Mouse (Mus musculus) gastrocnemius, postnatal 10 days (tissue): Measurements from ENCODE around the gene St13. TPM values are rescaled to one million over a fixed set of nuclear protein-coding genes. Genes with fewer than 3 reads are reported as not detected.
A peak's percentile ranks its signal among the peaks of the same experiment; 100 is the strongest.

Experiments
- DNase-seq: peaks from one replicate; pipeline ENCODE4 v3.0.0; 2021; ENCODE audit warnings: mixed read lengths
- long read RNA-seq, 2 experiments: library from polyadenylated mRNA; stranded (forward); transcript quantifications; one replicate each; pipeline ENCODE4 v2.0.0; 2021
- total RNA-seq, 2 experiments: library from RNA; stranded (reverse); gene quantifications; 2 replicates each; pipeline ENCODE4 v1.2.3; 2021

The St13 gene
- 100 to 1,000 TPM; 102 to 126 TPM for total RNA-seq
- long read RNA-seq, experiment 1, transcript St13-205 (12 exons, 3,346 nt) = major isoform, 94 of 104 reads
- long read RNA-seq, experiment 1, partial matches to known transcripts = 3 of 104 reads
- long read RNA-seq, experiment 1, other reads (novel, unspliced or antisense) = 7 of 104 reads
- long read RNA-seq, experiment 2, transcript St13-205 (12 exons, 3,346 nt) = major isoform, 88 of 103 reads
- long read RNA-seq, experiment 2, partial matches to known transcripts = 8 of 103 reads
- long read RNA-seq, experiment 2, other reads (novel, unspliced or antisense) = 7 of 103 reads

DNA sequence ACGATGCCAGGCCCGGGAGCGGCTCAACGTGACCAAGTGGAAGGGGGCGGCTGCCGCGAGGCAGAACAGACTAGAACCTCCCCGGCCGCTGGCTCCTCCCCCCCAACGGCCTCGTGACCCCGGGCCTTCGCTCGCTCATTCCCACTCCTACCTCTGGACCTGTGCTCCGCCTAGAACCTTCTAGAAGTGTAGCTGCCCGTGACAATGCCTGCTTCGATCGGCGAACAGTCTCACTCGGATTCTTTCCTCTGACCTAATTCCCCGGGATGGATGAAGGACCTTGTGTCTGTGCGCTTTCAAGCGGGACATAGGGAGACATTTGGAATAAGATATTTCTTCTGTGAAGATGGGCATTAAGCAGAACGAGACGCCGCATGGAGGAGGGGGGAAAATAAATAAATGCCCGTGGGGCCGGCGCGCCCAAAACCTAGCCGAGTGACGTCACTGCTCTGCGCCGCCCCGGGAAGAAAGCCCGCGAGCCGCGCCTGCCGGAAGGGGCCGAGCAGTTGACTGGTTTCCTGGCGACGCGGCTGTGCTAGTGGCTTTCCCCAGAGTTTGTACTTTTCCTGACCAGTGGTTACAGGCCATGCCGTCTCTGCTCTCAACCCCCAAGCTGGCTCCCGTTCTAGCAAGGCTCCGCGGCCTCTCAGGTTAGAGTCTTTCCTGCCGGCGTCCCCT lies at the start of gene St13, which contains the start of gene Xpnpep3:
TSS of gene St13 (minus strand) at position 440 of the 678 bp plus-strand sequence.
TSS of gene Xpnpep3 (plus strand) at position 501 of the 678 bp plus-strand sequence.
- DNase-seq = peak; percentile 99

DNA sequence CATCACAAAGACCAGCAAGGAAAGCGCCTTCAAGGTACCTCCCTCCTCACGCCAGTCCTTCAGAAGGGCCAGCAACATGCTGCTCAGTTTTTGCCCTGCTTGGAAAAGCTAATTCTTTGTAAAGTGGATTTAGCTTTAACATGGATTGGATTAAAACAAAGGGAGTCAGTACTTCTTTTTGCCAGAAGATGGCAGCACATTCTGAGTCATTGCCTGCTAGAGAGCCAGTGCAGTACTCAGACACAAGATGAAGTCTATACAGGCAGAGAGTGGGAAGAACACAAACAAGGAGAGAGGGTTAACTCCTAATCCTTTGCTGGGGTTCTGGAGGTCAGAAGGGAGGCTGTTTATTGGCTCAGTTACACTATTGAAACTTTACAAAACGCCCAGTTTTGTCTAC lies 48.6 kb upstream of the St13 start:
- peak; percentile 40 for DNase-seq

DNA sequence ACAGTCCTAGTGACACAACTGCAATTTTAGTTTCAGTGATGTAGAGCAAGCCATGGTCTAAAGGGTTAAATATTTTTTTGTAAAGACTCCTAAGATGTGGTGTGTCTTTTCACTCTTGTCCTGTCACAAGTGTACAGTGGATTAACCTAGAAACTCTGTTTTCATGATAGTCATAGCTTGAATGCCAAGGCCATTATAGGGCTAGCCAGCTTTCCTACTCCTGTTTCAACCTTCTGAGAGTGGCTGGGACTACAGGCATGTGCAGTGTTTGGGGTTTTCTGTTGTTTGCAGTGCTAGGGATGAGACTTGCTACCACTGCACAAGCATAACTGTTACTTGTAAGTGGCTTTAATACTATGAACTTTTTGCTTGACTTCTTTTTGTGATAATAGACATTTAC lies 39.4 kb upstream of the St13 start:
- no peak for DNase-seq

DNA sequence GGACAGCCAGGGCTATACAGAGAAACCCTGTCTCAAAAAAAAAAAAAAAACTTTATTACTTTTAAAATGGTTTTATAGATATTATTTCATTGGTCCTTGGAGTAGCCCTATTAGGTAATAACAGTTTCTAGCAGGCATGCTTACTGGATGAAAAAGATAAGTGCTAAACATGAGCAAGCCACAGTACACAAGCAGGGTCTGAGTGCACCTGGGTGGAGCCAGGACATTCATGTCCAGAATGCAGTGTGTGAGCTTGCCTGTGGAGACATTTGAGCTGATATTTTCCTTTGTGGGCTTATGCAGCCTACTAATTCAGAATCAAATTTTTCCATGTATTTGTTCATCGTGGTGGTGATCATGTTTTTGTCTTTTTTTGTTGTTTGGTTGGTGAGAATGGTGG lies 38.5 kb upstream of the St13 start:
- no peak for DNase-seq

DNA sequence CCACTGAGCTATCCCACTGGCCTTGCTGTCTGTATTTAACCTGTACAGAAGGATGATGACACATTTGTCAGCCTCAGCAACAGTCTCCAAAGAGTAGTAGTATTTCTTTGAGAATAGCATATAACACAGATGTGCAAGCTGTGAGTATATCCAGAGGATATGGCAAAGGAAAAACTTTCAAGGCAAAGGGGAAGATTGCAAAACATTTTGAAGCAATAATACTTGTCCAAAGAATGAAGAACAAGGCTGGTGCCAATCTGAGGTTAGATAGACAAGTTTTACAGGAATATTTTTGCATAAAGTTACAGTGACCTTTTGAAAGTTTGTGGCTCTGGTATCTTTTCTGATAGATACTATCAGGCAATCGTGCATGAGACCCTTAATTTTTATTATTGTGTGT lies 31.3 kb upstream of the St13 start:
- DNase-seq = no peak

DNA sequence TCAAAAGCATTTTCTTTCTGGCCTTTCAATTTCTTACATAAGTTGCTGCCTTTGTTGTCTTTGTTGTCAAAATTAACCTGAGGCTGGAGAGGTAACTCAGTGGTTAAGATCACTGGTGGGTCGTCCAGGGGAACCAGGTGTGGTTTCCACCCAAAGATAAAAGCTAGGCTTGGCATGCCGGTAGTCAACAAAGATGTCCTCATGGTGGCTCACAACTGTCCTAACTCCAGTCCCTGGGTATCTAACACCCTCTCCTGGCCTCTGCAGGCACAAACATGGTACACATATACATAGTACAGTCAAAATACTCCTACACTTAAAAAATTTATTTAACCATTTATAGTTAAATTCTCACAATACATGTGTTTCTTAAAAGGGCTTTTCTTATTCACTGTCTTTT lies 28.1 kb upstream of the St13 start:
- DNase-seq = no peak

DNA sequence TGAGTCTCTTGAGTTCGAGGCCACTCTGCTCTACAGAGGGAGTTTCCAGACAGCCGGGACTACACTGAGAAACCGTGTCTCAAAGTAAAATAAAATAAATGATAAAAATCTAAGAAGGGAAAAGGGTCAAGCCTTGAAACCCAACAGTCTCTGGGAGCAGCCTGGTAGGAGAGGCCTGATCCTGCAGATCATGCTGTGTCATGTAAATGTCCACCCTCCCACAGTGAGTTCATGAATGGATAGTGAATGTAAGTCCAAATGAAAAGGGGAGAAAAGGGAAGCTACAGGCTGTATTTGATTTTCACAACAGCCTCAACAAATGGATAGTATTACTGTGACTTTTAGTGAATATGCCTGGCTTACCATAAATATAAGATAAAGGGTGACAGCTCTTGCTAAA lies 25.4 kb upstream of the St13 start:
- DNase-seq = no peak

DNA sequence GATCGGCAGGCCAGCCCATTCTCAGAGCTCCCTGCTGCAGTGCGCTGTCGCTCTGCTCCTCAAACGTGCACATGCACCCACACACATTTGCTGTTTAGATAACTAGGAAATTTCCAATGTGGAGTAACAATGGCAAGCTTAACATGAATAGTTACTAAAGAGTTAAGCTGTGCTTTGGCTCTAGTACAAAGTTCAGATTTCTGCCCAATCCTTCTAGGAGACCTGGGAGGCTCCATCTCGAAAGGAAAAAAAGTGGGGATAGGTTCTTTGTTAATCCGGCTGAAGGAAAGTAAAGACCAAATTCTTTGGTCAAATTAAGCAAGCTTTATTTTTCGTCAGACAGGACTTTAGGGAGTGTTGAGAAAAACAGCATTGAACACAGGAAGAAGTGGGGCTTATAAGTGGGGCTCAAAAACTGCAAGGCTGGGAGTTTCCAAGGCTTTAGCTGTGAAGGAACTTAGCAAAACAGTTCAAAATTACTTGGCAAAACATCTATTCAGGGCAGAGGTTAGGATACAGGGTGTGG lies 22.3 kb upstream of the St13 start:
- DNase-seq = no peak

DNA sequence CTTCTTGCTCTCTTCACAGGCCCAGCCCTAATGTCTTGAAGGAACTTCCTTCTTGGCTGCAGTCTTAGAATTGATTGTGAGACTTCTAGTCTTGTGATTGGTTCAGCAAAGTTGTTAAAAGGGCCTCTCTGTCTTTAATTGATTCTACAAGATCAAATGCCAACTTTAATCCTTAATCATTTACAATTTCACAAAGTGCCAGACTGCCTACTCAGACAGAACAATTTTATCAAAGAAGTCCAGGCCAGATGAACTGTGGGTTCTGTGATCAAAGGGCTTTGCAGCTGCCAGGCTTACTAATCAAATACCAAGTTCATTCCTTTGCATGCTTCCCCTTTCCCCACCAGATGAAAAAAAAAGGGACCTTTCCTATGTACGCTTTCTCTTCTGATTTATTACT lies 21.6 kb upstream of the St13 start:
- no peak for DNase-seq

DNA sequence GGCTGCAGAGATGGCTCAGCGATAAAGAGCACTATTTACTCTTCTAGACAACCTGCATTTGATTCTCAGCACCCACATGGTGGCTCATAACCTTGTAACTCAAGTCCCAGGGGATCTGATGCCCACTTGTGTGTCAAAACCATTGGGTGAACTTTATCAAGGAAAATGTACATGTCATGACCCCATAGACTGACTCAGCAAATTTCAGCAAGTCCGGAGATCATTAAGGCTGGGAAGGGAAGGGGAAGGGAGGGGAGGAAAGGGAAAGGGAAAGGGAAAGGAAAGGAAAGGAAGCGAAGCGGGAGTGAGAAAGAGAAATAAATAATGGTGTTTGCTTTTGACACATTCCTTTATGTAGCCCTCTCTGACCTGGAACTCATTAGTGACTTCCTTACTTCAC lies 18.2 kb upstream of the St13 start:
- no peak for DNase-seq

DNA sequence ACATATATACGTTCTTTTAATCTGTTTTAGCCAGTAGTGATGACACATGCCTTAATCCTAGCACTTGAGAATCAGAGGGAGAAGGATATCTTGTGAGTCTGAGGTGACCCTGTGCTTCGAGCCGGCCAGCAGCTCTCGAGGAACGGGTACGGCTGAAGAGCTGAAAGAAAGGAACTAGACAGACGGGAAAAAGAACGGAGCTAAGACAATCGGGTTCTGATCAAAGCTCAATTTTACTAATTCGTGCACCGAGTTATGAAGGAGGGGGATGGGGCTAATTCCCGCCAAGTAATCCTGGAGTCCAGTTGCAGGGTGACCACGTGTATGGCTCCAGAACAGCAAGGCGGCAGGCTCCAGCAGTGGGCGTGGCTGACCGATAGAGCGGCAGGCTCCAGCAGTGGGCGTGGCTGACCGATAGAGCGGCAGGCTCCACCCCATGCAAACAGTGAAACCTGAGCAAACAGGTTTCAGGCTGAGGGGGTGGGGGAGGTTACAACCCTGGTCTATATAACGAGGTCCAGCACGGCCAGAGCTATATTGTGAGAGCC lies 17.0 kb upstream of the St13 start:
- DNase-seq = peak; percentile 54

DNA sequence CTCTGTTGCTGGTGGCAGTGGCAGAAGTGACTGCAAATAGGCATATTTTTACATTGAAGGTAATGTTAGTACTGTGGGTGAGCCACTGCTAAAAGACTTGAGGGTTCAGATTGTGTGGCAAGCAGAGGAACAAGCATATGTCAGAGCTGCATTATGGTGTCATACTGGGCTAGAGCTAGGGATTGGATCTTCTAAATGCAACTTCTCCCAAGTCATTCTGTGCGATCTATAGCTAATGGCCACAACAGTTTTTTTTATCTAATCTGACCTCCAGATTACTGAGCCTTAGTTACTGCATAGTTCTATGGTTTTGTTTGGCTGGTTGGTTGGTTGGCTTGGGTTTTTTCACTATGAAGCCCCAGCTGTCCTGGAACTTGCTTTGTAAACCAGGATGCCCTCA lies 8.3 kb upstream of the St13 start, which contains the start of gene Dnajb7:
TSS of gene Dnajb7 (minus strand) at position 101 of the 400 bp plus-strand sequence.
- DNase-seq = no peak

DNA sequence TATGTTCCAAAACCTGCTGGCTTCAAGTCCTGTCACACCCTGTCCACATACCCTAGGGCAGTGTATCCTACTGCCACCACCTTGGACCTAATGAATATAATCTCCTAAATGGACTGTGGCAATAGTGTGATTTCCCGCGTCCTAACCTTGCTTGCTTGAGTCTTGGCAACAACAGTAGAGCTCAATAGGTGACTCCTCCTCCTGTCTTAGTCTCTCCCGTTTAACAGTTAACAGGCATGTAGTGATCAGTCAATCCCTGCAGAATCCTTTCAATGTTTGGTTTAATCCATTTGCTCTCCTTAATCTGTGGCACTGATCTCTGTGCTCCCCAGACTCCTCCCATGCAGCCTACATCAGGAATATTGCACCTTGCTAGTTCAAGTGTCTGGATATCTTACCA lies 5.1 kb upstream of the St13 start:
- DNase-seq = no peak

DNA sequence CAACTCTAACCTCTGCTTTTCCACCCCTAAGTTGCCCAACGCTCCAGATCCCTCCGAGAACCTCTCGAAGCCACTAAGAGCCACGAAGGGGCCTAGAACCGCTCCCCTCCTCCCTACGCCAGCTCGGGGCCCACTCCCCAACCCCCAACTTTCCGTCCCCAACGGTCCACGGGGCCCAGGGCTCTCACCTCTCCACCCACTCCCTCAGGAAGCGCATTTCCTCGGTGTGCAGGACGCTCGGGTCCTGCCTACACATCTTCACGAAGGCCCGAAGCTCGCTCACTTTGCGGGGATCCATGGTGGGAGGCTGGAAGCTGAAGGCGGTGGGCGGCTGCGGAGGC lies 610 bp downstream of the St13 start:
- DNase-seq = no peak

DNA sequence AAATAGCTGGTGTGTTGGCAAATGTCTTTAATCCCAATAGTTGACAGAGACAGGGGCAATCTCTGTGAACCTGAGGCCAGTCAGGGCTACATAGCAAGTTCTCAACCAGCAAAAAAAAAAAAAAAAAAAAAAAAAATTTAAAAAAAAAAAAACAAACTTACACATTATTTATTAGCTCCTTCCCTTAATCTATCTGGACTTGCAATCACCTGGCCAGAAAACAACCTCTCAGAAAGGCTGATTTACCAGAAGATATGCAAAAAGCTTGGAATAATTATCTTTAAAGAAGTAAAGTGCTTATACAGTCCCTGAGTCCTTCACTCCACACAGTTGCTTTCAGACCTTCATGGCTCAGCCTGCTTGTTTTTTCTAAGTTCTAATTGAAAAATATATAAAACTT lies 1.7 kb downstream of the St13 start:
- DNase-seq = no peak

DNA sequence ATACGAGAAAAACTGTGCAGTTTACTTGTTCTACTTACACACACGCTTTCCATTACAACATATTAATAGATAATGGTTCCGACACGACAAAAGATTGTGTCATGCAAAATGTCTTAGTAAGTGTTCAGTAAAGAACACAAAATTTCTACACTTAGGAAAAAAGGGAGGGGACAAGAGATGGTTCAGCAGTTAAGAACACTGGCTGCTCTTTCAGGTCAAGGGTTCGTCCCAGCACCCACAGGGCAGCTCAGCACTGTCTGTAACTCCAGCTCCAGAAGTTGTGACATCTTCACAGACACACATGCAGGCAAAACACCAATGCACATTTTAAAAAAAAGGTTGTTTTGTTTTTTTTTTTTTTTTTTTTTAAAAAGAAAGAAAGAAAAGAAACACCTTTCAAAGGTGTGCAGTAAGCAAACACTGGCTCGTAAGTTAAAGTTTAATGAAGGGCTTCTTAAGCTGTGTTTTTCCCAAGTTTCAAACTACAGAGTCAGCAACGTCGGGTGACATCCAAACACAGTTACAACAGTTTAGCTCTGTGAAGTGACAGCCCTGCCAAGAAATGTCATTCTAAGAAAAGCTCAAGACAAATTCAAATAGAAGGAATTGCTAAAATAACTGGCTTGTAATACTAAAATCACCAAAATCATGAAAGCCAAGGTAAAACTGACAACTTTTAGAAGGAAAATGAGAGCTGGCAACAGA lies 5.5 kb downstream of the St13 start:
- no peak for DNase-seq

DNA sequence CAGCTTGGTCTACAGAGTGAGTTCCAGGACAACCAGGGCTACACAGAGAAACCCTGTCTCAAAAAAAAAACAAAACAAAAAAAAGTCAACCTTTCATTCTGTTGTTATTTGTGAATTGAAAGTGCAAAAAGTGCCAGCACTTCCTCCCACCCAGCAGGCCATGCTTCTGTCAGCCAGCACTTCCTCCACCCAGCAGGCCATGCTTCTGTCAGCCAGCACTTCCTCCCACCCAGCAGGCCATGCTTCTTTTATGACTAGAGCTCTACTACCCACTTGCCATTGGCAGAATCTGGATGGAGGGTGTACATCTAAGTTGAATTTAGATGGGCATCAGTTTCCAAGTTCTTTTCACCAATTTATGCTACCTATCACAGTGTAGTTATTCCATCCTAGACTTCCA lies 6.9 kb downstream of the St13 start:
- DNase-seq = no peak

DNA sequence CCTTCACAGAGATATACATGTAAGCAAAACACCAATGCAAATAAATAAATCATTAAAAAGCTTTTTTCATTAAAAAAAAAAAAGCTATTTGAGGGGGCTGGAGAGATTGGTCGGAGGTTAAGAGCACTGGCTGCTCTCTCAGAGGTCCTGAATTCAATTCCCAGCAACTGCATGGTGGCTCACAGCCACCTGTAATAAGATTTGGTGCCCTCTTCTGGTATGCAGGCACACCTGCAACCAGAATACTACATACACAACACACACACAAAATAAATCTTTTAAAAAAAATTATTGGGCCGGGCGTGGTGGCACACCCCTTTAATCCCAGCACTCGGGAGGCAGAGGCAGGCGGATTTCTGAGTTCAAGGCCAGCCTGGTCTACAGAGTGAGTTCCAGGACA lies 13.6 kb downstream of the St13 start:
- no peak for DNase-seq

DNA sequence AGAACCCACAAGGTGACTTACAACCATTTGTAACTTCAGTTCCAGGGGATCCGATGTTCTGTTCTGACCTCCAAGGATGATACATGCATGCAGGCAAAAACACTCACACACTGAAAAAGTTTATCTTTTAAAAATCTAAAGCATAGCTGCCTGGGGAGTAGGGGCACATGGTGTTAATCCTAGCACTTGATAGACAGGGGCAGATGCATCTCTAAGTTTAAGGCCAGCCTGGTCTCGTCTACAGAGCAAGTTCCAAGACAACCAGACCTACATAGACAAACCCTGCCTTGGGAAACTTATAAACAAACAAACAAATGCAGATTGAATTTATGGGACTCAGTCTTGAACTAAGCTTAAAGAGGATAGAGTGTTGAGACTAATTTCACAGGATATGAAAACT lies 21.0 kb downstream of the St13 start:
- DNase-seq = no peak

DNA sequence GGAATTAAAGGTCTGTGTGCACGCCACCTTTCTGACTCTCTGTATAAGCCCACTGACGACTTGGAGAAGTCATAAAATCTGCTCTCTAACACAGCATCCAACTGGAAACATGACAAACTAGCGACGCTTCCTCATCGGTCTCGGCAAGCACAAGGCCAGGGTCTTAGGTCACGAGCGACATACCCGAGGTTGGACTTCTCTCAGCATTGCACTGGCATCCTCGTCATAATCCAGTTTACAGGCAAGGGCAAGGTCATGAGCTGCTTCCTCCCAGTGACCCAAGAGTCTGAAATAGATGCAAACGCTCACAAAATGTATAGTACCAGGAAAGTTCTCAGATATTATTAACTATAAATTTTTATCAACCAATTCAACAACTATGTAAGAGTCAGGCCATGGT lies 25.3 kb downstream of the St13 start:
- DNase-seq = no peak

DNA sequence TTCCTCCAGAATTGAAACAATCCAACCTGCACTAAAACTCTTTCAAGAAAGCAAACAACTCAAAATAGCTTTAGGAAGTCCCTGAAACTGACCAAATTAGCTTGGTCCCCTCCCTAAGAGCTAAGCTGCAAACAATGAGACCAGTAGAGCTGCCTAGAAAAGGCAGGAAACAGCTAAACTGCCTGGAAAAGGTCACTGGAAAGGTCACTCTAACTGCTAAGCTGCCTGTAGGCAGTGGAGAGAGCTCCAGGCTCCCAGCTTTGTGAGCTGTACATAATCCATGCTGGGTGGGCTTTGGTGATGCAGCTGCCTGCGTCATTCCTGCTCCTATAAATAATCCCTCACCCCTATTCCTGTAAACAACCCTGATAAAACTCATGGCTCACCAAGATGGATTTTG lies 29.5 kb downstream of the St13 start:
- no peak for DNase-seq

DNA sequence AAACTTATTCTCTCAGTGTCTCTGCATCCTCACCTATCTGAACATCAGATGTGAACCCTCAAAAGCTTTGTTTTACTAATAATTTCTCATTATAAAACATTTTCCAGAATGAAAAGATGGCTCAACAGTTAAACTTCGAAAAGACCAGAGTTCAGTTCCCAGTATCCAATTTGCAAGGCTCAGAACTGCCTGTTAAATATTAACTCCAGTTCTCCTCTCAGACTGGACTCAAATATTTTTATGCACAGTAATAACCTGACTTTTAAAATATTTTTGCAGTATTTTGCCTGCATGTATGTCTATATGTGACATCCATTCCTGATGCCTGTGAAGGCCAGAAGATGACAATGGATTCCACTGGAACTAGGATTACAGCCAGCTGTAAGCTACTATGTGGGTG lies 31.3 kb downstream of the St13 start:
- DNase-seq = no peak

DNA sequence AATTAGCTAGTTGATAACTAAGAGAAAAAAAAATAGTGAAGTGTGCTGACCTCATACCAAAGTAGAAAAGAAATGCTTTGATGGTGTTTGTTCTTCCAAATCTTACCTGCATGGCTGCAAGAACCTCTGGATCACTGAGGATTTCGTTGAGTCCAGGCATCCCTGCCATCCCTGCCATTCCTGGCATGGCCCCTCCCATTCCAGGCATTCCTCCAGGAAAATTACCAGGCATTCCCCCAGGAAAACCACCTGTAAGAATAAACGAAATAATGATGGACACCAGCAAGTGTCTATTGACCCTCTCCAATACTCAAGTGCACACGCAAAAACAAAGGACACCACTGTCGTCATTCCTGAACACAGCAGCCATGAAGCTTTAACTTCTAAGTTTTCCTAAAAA lies 33.6 kb downstream of the St13 start:
- no peak for DNase-seq
